Mouse (Mus musculus) lung, embryonic 15.5 days (tissue): ENCODE results near the gene Pwwp2a. TPM values are rescaled to one million over a fixed set of nuclear protein-coding genes. Genes with fewer than 3 reads are reported as not detected.

ENCODE experiments used
- ATAC-seq: fragments of 200-750 bp; cut with Nextera tagmentation; 2 replicates; pipeline ENCODE4 v1.8.0; 2017; ENCODE audit warnings: moderate number of reproducible peaks, borderline replicate concordance; ENCODE audit not compliant: low FRiP score, low TSS enrichment; ENCODE audit errors: extremely low read depth
- H3K27ac ChIP-seq: fragments of 300-500 bp; sonication (generic); 2 replicates; pipeline ENCODE4 v1.5.1; 2015; ENCODE audit warnings: moderate library complexity, mild to moderate bottlenecking, inconsistent platforms
- H3K27me3 ChIP-seq: fragments of 300-500 bp; sonication (generic); 2 replicates; pipeline ENCODE4 v1.6.1; 2015; ENCODE audit warnings: inconsistent platforms
- H3K36me3 ChIP-seq: fragments of 300-500 bp; sonication (generic); 2 replicates; pipeline ENCODE4 v1.6.1; 2015; ENCODE audit warnings: inconsistent platforms
- H3K4me1 ChIP-seq: fragments of 300-500 bp; sonication (generic); 2 replicates; pipeline ENCODE4 v1.6.1; 2015; ENCODE audit warnings: inconsistent platforms
- H3K4me2 ChIP-seq: fragments of 300-500 bp; sonication (generic); 2 replicates; pipeline ENCODE4 v1.6.1; 2015; ENCODE audit warnings: inconsistent platforms, mild to moderate bottlenecking, moderate library complexity
- H3K4me3 ChIP-seq: fragments of 300-500 bp; sonication (generic); 2 replicates; pipeline ENCODE4 v1.5.1; 2015; ENCODE audit warnings: mild to moderate bottlenecking, inconsistent platforms
- H3K9ac ChIP-seq: fragments of 300-500 bp; sonication (generic); 2 replicates; pipeline ENCODE4 v1.6.1; 2015; ENCODE audit warnings: inconsistent platforms
- H3K9me3 ChIP-seq: fragments of 300-500 bp; sonication (generic); 2 replicates; pipeline ENCODE4 v1.6.1; 2016; ENCODE audit warnings: inconsistent platforms
- WGBS: fragments of 180-500 bp; shearing (Covaris S2); methylation state at CpG from one replicate; pipeline ENCODE4 v1.1.7; 2015; 5-methylcytosine and 5-hydroxymethylcytosine counted together
- polyA plus RNA-seq: library from polyadenylated mRNA; unstranded; fragments of >200 nt; fragmentation: Nextera tagmentation; extraction: Ambion mirVana; gene quantifications from 2 replicates; pipeline ENCODE4 v1.2.1, GENCODE M21; 2015

Gene Pwwp2a
- polyA plus RNA-seq, 1 experiment from 2014 or later, result 28.4 TPM

DNA sequence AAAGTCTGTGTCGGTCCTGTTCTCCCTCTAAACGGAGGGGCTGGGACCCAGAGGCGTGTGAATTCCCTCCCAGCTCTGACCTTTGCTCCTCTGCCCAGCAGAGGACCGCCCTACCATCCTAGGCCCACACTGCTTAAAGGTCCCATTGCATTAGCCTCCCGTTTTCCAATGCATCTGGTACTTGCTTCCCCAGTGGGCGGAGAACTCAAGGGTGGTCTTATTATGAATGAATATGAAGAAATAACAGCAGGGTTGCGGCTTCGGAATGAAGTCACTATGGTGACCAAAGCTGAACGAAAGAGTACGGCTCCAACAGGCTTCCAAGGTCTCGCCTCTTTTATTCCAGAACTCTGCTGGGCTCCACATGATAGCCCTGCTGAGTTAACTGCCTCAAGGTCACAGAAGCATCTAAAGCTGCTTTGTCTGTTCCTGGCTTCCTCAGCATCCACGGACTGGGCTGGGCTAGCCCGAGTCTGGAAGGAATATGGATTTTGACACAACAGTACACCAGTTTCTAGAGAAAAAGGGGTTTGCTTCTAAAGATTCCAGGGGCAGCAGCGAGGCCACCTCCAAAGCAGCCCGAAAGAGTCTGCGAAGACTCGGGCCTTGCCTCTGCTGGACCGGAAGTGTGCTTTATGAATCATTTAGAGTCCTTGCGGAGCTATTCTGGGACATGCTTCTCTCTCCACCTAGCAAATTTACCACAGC lies 14.6 kb upstream of the Pwwp2a start:
- Histone ChIP-seq H3K4me1 (no peaks in the 10 kb centered on the region), H3K4me2 (no peak overlapping the region), H3K27ac (no peak overlapping the region), H3K4me3 (no peak overlapping the region), H3K9ac (no peak overlapping the region), H3K9me3 (no peaks in the 10 kb centered on the region), H3K27me3 (no peaks in the 10 kb centered on the region), H3K36me3 (no peaks in the 10 kb centered on the region)
- WGBS, result 64% methylated on average over 19 of the region's 19 CpGs
- ATAC-seq, result no peak

DNA sequence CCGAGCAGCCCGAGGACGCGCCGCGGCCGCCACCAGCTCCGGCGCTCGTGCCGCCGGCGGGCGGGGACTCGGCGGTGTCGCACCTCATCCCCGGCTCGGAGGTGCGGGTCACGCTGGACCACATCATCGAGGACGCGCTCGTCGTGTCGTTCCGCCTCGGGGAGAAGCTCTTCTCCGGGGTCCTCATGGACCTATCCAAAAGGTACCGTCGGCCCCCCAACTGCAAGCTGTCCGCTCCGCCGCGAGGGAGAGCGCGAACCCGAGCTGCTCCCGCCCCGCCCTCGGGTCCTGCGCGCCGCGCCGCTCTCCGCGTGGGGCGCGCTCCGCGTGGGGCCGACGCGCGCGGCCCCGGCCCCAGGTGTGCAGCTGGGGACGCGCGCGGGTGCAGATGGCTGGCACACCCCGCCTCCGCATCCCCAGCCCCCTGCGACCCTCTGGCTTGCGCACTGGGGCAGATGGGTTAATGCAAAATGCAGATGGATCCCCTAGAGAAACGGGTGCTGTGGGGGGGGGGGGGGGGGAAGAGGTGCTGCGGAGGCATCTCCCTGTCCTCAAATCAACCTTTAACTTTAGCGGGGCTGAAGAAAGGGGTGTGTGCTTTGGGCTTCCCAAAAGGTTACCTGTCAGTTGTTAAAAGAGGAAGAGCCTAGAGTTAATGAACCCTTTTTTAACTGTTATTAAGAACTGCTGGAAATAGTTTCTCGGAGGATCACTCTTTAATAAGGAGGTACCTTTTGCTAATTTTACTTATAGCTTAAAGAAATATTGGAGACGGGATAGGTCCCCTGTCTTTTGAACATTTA lies 818 bp downstream of the Pwwp2a start:
- peak overlapping the region; percentile 74 for H3K4me2 ChIP-seq
- under 1% methylated on average over 72 of the region's 72 CpGs for WGBS
- ATAC-seq, result peak; percentile 32

DNA sequence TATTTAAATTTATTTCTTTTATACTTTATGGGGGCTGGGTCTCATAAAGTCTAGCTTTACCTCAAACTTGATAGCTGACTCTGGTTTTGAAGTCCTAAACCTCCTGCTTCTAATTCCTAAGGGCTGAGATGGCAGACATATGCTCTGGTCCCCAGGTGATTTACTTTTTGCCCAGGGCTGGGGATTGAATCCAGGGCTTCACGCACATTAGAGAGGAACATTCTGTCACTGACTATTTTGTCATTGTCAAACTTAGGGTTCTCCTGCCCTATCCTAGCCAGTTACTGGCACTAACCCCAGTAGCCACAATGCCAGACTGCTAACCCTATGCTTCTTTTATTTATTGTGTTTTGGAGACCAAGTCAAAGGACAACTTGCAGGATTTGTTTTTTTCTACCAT lies 7.1 kb downstream of the Pwwp2a start:
- H3K9me3 ChIP-seq, result no peaks in the 10 kb centered on the region
- ATAC-seq, result no peak
- no peak overlapping the region for H3K4me2 ChIP-seq
- no peaks in the 10 kb centered on the region for H3K27me3 ChIP-seq
- peaks cover 3% of the 10 kb centered on the region for H3K4me1 ChIP-seq
- H3K4me3 ChIP-seq, result no peak overlapping the region
- 87% methylated on average over 1 of the region's 1 CpGs for WGBS
- no peak overlapping the region for H3K27ac ChIP-seq
- H3K9ac ChIP-seq, result no peak overlapping the region
- peaks cover 46% of the 10 kb centered on the region for H3K36me3 ChIP-seq

More for the DNA sequence above, 818 bp downstream of the Pwwp2a start:
- H3K36me3 ChIP-seq, result peaks cover 4% of the 10 kb centered on the region; the same call in 1 of the 2 replicates
- no peaks in the 10 kb centered on the region for H3K27me3 ChIP-seq
- peak overlapping the region; percentile 92 for H3K27ac ChIP-seq
- peak overlapping the region; percentile 86 for H3K4me3 ChIP-seq
- no peaks in the 10 kb centered on the region for H3K9me3 ChIP-seq
- peaks cover 12% of the 10 kb centered on the region for H3K4me1 ChIP-seq
- H3K9ac ChIP-seq, result peak overlapping the region; percentile 93

DNA sequence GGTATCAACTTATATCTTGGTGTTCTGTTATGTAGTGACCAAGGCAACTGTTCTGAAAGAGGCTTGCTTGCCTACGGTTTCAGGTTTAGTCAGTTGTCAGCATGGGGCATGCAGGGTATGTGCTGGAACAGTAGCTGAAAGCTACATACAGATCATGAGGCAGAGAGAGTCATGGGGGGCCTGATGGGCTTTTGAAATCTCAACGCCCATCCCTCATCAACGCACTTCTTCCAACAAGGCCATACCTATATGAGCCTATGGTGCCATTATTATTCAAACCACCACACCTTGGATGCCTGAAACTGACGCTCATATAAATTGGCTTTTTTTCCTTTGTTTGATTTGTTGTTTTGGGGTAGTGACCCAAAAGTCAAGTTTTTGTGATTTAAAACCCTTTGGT lies 14.8 kb downstream of the Pwwp2a start:
- peaks cover 10% of the 10 kb centered on the region for H3K4me1 ChIP-seq
- WGBS, result 91% methylated on average over 4 of the region's 4 CpGs
- no peak for ATAC-seq

DNA sequence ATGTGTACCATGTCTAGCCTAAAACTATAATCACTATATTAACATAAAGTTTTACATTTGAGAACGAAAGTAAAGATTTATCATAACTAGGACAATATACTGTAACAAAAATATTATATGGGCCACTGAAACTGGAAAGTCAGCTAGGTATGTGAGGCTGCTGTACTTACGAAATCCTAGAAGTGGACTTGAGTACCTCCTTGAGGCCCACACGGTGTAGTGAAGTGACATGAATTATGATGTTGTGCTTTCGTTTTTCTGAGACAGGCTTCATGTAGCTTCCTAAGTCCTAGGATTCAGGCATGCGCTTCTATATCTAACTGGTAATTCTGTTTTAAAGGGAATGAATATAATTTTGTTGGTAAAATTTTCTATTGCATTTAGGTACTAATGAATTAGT lies 16.8 kb downstream of the Pwwp2a start:
- Histone ChIP-seq H3K4me3 (no peak overlapping the region), H3K9ac (no peak overlapping the region), H3K4me2 (no peak overlapping the region), H3K9me3 (no peaks in the 10 kb centered on the region), H3K27me3 (no peaks in the 10 kb centered on the region), H3K27ac (0 out of 2 replicates have a peak overlapping the region, but pooled peaks have one; percentile 41), H3K4me1 (peaks cover 10% of the 10 kb centered on the region), H3K36me3 (peaks cover 32% of the 10 kb centered on the region)
- WGBS, result 57% methylated on average over 5 of the region's 5 CpGs
- ATAC-seq, result peak; percentile 55; the same call in 1 of the 2 replicates

More for the DNA sequence above, 14.8 kb downstream of the Pwwp2a start:
- Histone ChIP-seq H3K9me3 (no peaks in the 10 kb centered on the region), H3K27ac (no peak overlapping the region), H3K4me2 (no peak overlapping the region), H3K4me3 (no peak overlapping the region), H3K9ac (no peak overlapping the region), H3K27me3 (no peaks in the 10 kb centered on the region), H3K36me3 (peaks cover 50% of the 10 kb centered on the region)

DNA sequence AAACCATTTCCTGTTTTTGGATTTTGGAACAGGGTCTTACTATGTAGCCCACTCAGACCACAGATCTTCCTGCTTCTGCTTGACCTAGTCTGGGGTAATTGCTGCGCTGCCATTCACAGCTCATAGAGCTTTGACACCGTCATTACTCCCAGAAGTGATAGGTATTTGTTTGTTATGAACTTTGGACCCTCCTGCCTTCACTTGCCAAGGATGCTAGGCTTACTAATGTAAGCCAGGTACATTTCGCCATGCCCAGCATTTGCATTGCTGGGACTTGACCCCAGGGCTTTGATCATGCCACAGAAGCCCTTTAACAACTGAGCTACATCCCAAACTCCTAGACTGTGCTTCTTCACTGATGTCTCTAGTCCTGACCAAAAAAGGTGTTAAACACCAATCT lies 18.5 kb downstream of the Pwwp2a start:
- Histone ChIP-seq H3K9me3 (no peaks in the 10 kb centered on the region), H3K36me3 (peaks cover 28% of the 10 kb centered on the region)

DNA sequence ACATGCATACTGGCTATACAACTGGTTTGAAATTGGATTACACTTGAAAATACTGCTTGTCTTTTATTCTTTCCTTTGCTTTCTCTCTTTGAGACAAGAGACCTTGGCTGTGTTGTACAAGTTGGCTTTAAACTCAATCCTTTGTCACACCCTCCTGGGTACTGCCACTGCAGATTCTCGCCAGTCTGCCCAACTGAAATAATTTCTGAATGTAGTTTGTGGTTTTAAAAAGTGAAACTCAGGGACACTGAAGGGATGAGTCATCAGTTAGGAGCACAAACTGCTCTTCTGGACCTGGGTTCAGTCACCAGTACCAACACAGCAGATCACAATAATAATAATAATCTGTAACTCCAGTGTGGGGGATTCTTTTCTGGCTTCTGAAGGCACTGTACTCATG lies 21.8 kb downstream of the Pwwp2a start:
- Histone ChIP-seq H3K9me3 (no peaks in the 10 kb centered on the region), H3K36me3 (peaks cover 28% of the 10 kb centered on the region), H3K4me3 (no peak overlapping the region), H3K27me3 (no peaks in the 10 kb centered on the region), H3K27ac (no peak overlapping the region), H3K9ac (no peak overlapping the region), H3K4me1 (peaks cover 4% of the 10 kb centered on the region; the same call in 1 of the 2 replicates), H3K4me2 (no peak overlapping the region)
- no peak for ATAC-seq
- WGBS, result 72% methylated on average over 1 of the region's 1 CpGs

More for the DNA sequence above, 18.5 kb downstream of the Pwwp2a start:
- H3K9ac ChIP-seq, result no peak overlapping the region
- no peak overlapping the region for H3K27ac ChIP-seq
- no peak overlapping the region for H3K4me2 ChIP-seq
- H3K4me1 ChIP-seq, result peaks cover 10% of the 10 kb centered on the region
- no peak for ATAC-seq
- no peak overlapping the region for H3K4me3 ChIP-seq
- WGBS, result 93% methylated on average over 3 of the region's 3 CpGs
- no peaks in the 10 kb centered on the region for H3K27me3 ChIP-seq

DNA sequence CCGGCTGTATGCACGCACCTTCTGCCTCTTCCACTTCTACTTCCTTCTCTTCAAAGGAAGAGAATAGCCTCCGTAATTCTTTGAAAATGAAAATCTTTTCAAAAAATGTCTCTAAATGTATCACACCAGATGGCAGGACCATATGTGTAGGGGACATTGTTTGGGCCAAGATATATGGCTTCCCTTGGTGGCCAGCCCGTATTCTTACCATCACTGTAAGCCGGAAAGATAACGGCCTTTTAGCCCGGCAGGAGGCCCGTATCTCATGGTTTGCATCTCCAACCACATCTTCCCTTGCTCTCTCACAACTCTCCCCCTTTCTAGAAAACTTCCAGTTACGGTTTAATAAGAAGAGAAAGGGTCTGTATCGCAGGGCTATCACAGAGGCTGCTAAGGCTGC lies 24.0 kb downstream of the Pwwp2a start:
- peaks cover 25% of the 10 kb centered on the region for H3K36me3 ChIP-seq
- no peak overlapping the region for H3K4me2 ChIP-seq
- no peaks in the 10 kb centered on the region for H3K4me1 ChIP-seq
- H3K4me3 ChIP-seq, result no peak overlapping the region
- no peak for ATAC-seq
- no peaks in the 10 kb centered on the region for H3K27me3 ChIP-seq
- no peaks in the 10 kb centered on the region for H3K9me3 ChIP-seq
- 90% methylated on average over 10 of the region's 10 CpGs for WGBS
- no peak overlapping the region for H3K9ac ChIP-seq
- H3K27ac ChIP-seq, result no peak overlapping the region

DNA sequence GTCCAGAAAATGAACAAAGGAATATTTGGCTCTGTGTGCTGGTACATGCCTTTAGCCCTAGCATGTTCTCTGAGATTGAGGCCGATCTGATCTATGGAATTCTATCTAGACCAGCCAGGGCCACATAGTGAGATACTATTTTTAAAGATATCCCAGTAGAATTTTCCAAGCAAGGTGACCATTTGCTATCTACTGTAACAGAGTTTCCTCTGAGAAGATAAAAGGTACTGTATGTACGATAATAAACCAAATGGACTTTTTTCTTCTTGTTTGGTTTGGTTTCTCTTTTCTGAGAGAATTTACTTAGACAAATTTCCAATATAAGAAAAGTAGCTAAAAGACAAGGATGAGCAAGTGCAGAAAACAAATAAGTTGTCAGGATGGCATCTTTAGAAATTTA lies 26.6 kb downstream of the Pwwp2a start:
- H3K27ac ChIP-seq, result no peak overlapping the region
- 86% methylated on average over 2 of the region's 2 CpGs for WGBS

DNA sequence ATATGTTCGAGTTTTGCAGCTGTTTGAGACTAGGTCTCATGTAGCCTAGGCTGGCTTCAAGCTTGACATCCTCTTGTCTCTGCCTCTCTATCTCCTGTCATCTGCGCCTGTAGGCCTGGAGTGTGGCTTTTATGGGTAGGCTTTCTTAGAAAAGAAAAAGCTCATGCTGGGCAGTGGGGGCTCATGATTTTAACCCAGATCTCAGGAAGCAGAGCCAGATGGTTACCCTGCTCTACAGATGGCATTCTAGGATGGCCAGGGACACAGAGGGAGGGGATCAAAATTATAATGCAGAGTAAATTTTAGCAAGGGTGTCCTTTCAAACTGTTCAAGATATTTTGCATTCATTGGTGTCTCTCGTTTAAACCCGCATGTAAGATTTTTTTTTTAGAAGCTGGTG lies 30.4 kb downstream of the Pwwp2a start:
- H3K4me3 ChIP-seq, result no peak overlapping the region
- H3K27me3 ChIP-seq, result no peaks in the 10 kb centered on the region
- no peak overlapping the region for H3K4me2 ChIP-seq
- H3K36me3 ChIP-seq, result peaks cover 17% of the 10 kb centered on the region
- no peaks in the 10 kb centered on the region for H3K9me3 ChIP-seq
- no peak for ATAC-seq
- H3K27ac ChIP-seq, result no peak overlapping the region
- no peaks in the 10 kb centered on the region for H3K4me1 ChIP-seq
- WGBS, result 93% methylated on average over 4 of the region's 4 CpGs
- no peak overlapping the region for H3K9ac ChIP-seq

More for the DNA sequence above, 26.6 kb downstream of the Pwwp2a start:
- no peak overlapping the region for H3K9ac ChIP-seq
- no peak for ATAC-seq
- no peaks in the 10 kb centered on the region for H3K4me1 ChIP-seq
- H3K27me3 ChIP-seq, result no peaks in the 10 kb centered on the region
- no peak overlapping the region for H3K4me2 ChIP-seq
- no peak overlapping the region for H3K4me3 ChIP-seq
- peaks cover 21% of the 10 kb centered on the region for H3K36me3 ChIP-seq
- no peaks in the 10 kb centered on the region for H3K9me3 ChIP-seq

DNA sequence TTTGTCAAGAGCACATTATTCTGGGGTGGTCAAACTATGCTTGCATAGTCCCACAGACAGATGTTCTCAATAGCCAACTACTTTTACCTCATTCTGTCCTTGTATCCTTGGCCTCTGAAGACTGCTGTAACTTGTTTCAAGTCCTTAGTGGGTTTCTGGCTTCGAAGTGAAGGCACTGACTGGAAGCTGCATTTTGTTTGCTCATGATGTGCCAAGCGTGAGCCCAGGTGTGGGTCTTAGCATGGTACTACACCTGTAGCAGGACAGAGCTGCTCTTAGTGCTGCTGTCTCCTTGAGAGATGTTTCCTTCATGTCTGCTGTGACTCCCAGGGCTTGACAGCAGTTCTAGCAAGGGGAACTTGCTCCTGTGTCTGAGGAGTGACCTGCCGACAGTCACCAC lies 41.6 kb downstream of the Pwwp2a start:
- WGBS, result 89% methylated on average over 3 of the region's 3 CpGs

DNA sequence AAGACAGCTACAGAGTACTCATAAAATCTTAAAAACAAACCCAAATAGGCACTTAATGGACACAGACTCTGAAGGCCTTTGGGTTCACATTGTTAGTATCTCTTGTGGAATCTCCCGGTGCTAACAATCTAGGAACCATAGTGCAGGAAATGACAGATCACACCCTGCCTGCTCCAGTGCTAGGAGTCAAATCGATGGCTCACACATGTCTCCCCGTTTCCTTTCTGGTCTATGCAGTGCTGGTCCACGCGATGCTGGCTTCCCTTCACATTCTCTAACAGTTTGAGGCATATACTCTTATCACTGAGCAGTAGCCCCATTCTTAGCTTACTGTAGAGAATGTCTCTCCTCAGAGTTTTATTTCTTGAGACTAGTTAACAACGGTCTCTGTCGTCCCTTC lies 46.0 kb downstream of the Pwwp2a start:
- 64% methylated on average over 7 of the region's 7 CpGs for WGBS
- Histone ChIP-seq H3K27me3 (no peaks in the 10 kb centered on the region), H3K4me1 (no peaks in the 10 kb centered on the region), H3K9ac (no peak overlapping the region), H3K36me3 (peaks cover 22% of the 10 kb centered on the region), H3K27ac (no peak overlapping the region), H3K9me3 (no peaks in the 10 kb centered on the region), H3K4me2 (no peak overlapping the region), H3K4me3 (no peak overlapping the region)
- ATAC-seq, result no peak

More for the DNA sequence above, 41.6 kb downstream of the Pwwp2a start:
- ATAC-seq, result no peak
- Histone ChIP-seq H3K9ac (no peak overlapping the region), H3K27ac (no peak overlapping the region), H3K4me3 (no peak overlapping the region), H3K4me1 (no peaks in the 10 kb centered on the region), H3K27me3 (no peaks in the 10 kb centered on the region), H3K36me3 (peaks cover 14% of the 10 kb centered on the region), H3K4me2 (no peak overlapping the region), H3K9me3 (no peaks in the 10 kb centered on the region)
